ENCODE assay signal across 8 mouse cellular contexts in genomic region chr4:135313761-135314241, GRCm38 (mm10). TPM values are rescaled to one million over a fixed set of nuclear protein-coding genes. Genes with fewer than 3 reads are reported as not detected.
DNase-seq lines count a peak whose midpoint lies in the region; ATAC-seq lines count a peak whose summit lies in the region.

No protein-coding gene starts in this region.

- H3K9me3 ChIP-seq in intestine, embryonic 15.5 days = no peaks in the 10 kb centered on the region

- peaks cover 18% of the 10 kb centered on the region for H3K4me1 ChIP-seq in intestine, embryonic 15.5 days (replicated peaks)

- no peak overlapping the region for H3K4me3 ChIP-seq in intestine, embryonic 15.5 days (replicated peaks)

- 0 out of 2 replicates have a peak, but pooled peaks have one; percentile 11 for ATAC-seq in intestine, embryonic 15.5 days
- peak; percentile 54 for ATAC-seq in megakaryocyte progenitor cell, adult 5-6 weeks (replicated peaks; ENCODE audit: poor library complexity)
- ATAC-seq in cerebellum, adult (ENCODE audit: insufficient number of reproducible peaks, low FRiP score, low TSS enrichment) = no peak

- H3K9ac ChIP-seq in intestine, embryonic 15.5 days = no peak overlapping the region

- no peak overlapping the region for H3K27ac ChIP-seq in intestine, embryonic 15.5 days

- 72% methylated on average over 9 of the region's 9 CpGs for WGBS in intestine, embryonic 15.5 days

- 0 out of 2 replicates have a peak overlapping the region, but pooled peaks have one; percentile 9 for H3K4me2 ChIP-seq in intestine, embryonic 15.5 days (replicated peaks)

- peak; percentile 36 to 63 for DNase-seq in adrenal gland, adult (ENCODE audit: inconsistent age in 2 of 2, low spot score in 1 of 2)
- no peak for DNase-seq in adrenal gland, adult 8-10 months
- DNase-seq in c-Kit-positive CD71-positive TER-119-negative erythroid progenitor cells, embryonic 14.5 days (ENCODE audit: low read depth) = peak; percentile 40
- no peak for DNase-seq in gastrocnemius, postnatal 10 days
- no peak for DNase-seq in adrenal gland, postnatal 25 days

- peaks cover 22% of the 10 kb centered on the region for H3K36me3 ChIP-seq in intestine, embryonic 15.5 days

- no peaks in the 10 kb centered on the region for H3K27me3 ChIP-seq in intestine, embryonic 15.5 days (replicated peaks)

RNA-seq across cellular contexts. Expression of gene Srrm1, which starts 39.3 kb away (rescaled TPM):
- total RNA-seq in adrenal gland, adult 8-10 months (2022) = 100 to 1,000 TPM in 3 of 4 experiments, 10 to 100 TPM in 1; 95.5 to 188 (median 137) TPM
- polyA plus RNA-seq in intestine, embryonic 15.5 days (2015; fragmentation: Nextera tagmentation; extraction: Ambion mirVana) = 189 and 248 TPM in 2 replicates
- 204 and 218 TPM in 2 replicates for total RNA-seq in megakaryocyte progenitor cell, adult 5-6 weeks (2015)
- 112 and 141 TPM in 2 replicates for total RNA-seq in megakaryocyte progenitor cell, adult 5-6 weeks (2017)
- total RNA-seq in gastrocnemius, postnatal 10 days (2021) = 100 to 1,000 TPM in 1 of 2 experiments, 10 to 100 TPM in 1; 74.6 to 107 TPM
- total RNA-seq in adrenal gland, postnatal 25 days (2021) = 133 and 151 TPM in 2 replicates

RNA-seq across cellular contexts. Expression of gene Clic4, which starts 41.2 kb away (rescaled TPM):
- total RNA-seq in adrenal gland, adult 8-10 months (2022) = 10 to 100 TPM; 59.8 to 89.0 (median 74.4) TPM
- polyA plus RNA-seq in intestine, embryonic 15.5 days (2015; fragmentation: Nextera tagmentation; extraction: Ambion mirVana) = 126 and 135 TPM in 2 replicates
- total RNA-seq in megakaryocyte progenitor cell, adult 5-6 weeks (2015) = 28.2 and 34.1 TPM in 2 replicates
- total RNA-seq in megakaryocyte progenitor cell, adult 5-6 weeks (2017) = 29.9 and 35.1 TPM in 2 replicates
- 10 to 100 TPM; 56.8 to 69.7 TPM for total RNA-seq in gastrocnemius, postnatal 10 days (2021)
- 65.5 and 72.8 TPM in 2 replicates for total RNA-seq in adrenal gland, postnatal 25 days (2021)

Comparison
In these comparisons a context has a peak if more than half of its experiments do, and no peak if none do; other contexts are left out.
1. DNase-seq: peak in adrenal gland, adult (2 of 2) and c-Kit-positive CD71-positive TER-119-negative erythroid progenitor cells, embryonic 14.5 days (single experiment); none in adrenal gland, adult 8-10 months (single experiment), gastrocnemius, postnatal 10 days (single experiment) and adrenal gland, postnatal 25 days (single experiment).